Mouse (Mus musculus) monocyte, adult 2 months (primary cell): Measurements from ENCODE around the gene Mllt3.
"Not testable (repeated sequence)": the region's sequence is repeated elsewhere in the genome, so short reads cannot be mapped to it uniquely, and the experiment has no call there.

Source experiments
- DNase-seq, 2 experiments: peaks; one replicate each; pipeline ENCODE4 v3.0.0; 2022; ENCODE audit warnings: low spot score in 2 of 2, low read depth in 1 of 2

Gene Mllt3

GRCm38 (mm10) chr4:88015261-88015660 lies 17.9 kb downstream of the Mllt3 start:
- DNase-seq: no peak

- DNase-seq: no peak
These were observed 20.4 kb downstream of the Mllt3 start for GRCm38 (mm10) chr4:88012774-88013173.

- DNase-seq: no peak
These were observed 21.1 kb downstream of the Mllt3 start for GRCm38 (mm10) chr4:88011870-88012572.

GRCm38 (mm10) chr4:88010441-88010840 lies 22.7 kb downstream of the Mllt3 start:
- no peak for DNase-seq

GRCm38 (mm10) chr4:88005801-88006200 lies 27.4 kb downstream of the Mllt3 start:
- DNase-seq: no peak

GRCm38 (mm10) chr4:88003159-88003948 lies 29.8 kb downstream of the Mllt3 start:
- no peak for DNase-seq

GRCm38 (mm10) chr4:87991710-87992109 lies 41.5 kb downstream of the Mllt3 start:
- DNase-seq: no peak

- no peak for DNase-seq
These were observed 42.2 kb downstream of the Mllt3 start for GRCm38 (mm10) chr4:87990940-87991339.

- DNase-seq: no peak
These were observed 47.9 kb downstream of the Mllt3 start for GRCm38 (mm10) chr4:87985281-87985680.

- DNase-seq: no peak
These were observed 48.6 kb downstream of the Mllt3 start for GRCm38 (mm10) chr4:87984589-87984988.

- DNase-seq: no peak
These were observed 49.1 kb downstream of the Mllt3 start for GRCm38 (mm10) chr4:87984091-87984490.

GRCm38 (mm10) chr4:87982578-87982977 lies 50.6 kb downstream of the Mllt3 start:
- DNase-seq: no peak

- no peak for DNase-seq
These were observed 55.2 kb downstream of the Mllt3 start for GRCm38 (mm10) chr4:87977820-87978448.

GRCm38 (mm10) chr4:87965836-87966235 lies 67.3 kb downstream of the Mllt3 start:
- DNase-seq: no peak

- DNase-seq: not testable (repeated sequence)
These were observed 68.3 kb downstream of the Mllt3 start for GRCm38 (mm10) chr4:87964890-87965289.

- no peak for DNase-seq
These were observed 69.4 kb downstream of the Mllt3 start for GRCm38 (mm10) chr4:87963773-87964076.

- DNase-seq: no peak
These were observed 70.0 kb downstream of the Mllt3 start for GRCm38 (mm10) chr4:87963055-87963772.

GRCm38 (mm10) chr4:87961872-87962271 lies 71.3 kb downstream of the Mllt3 start:
- no peak for DNase-seq

- DNase-seq: no peak
These were observed 75.3 kb downstream of the Mllt3 start for GRCm38 (mm10) chr4:87957852-87958251.

GRCm38 (mm10) chr4:87957198-87957597 lies 76.0 kb downstream of the Mllt3 start:
- no peak for DNase-seq

GRCm38 (mm10) chr4:87955132-87955531 lies 78.0 kb downstream of the Mllt3 start:
- DNase-seq: no peak
